Mouse (Mus musculus) small intestine, adult 2 months (tissue): ENCODE measurements around the gene Pde1c.

ENCODE experiments used
- CTCF ChIP-seq: fragments of 200-500 bp; IDR thresholded peaks from 2 replicates; pipeline ENCODE4 v1.5.1; 2012; ENCODE audit warnings: low read depth, mild to moderate bottlenecking, control low read depth, inconsistent platforms, low read length, moderate library complexity, mixed read lengths; ENCODE audit not compliant: insufficient replicate concordance, insufficient read length; ENCODE audit errors: extremely low read depth
- POLR2A ChIP-seq: fragments of 200-500 bp; IDR thresholded peaks from 2 replicates; pipeline ENCODE4 v1.6.1; 2012; ENCODE audit warnings: low read depth, mild to moderate bottlenecking, control low read depth, inconsistent platforms, low read length, moderate library complexity

- TF ChIP-seq CTCF (no peak), POLR2A (no peak)
Measured at GRCm38 (mm10) chr6:56485078-56485477, 83.8 kb downstream of the Pde1c start.
